Mouse (Mus musculus) natural killer cell, adult 2 months (primary cell): ENCODE measurements around the gene Tent2.

Experiments used
- DNase-seq, 2 experiments: peaks; one replicate each; pipeline ENCODE4 v3.0.0; 2022; ENCODE audit warnings: low spot score in 2 of 2

The Tent2 gene

GRCm38 (mm10) chr13:93191831-93192645 is at the start of gene Tent2:
Tent2 (minus strand) TSS chr13:93192385.
- DNase-seq, result peak; percentile 93 to 94

GRCm38 (mm10) chr13:93241180-93241579 is 49.0 kb upstream of the Tent2 start:
- DNase-seq, result no peak

GRCm38 (mm10) chr13:93239561-93239960 is 47.4 kb upstream of the Tent2 start:
- no peak for DNase-seq

- no peak for DNase-seq
Measured at GRCm38 (mm10) chr13:93239134-93239533, 46.9 kb upstream of the Tent2 start.

GRCm38 (mm10) chr13:93237677-93238398 is 45.7 kb upstream of the Tent2 start:
- DNase-seq, result peak in 1 of 2 experiments; percentile 16

- no peak for DNase-seq
Measured at GRCm38 (mm10) chr13:93234267-93235039, 42.3 kb upstream of the Tent2 start.

- DNase-seq, result no peak
Measured at GRCm38 (mm10) chr13:93232335-93232734, 40.1 kb upstream of the Tent2 start.

GRCm38 (mm10) chr13:93231016-93231415 is 38.8 kb upstream of the Tent2 start:
- no peak for DNase-seq

- DNase-seq, result no peak
Measured at GRCm38 (mm10) chr13:93211741-93212140, 19.6 kb upstream of the Tent2 start.

GRCm38 (mm10) chr13:93192646-93193026 is 451 bp upstream of the Tent2 start:
- no peak for DNase-seq

GRCm38 (mm10) chr13:93189416-93189815 is 2.8 kb downstream of the Tent2 start:
- no peak for DNase-seq

- DNase-seq, result no peak
Measured at GRCm38 (mm10) chr13:93188738-93189137, 3.4 kb downstream of the Tent2 start.

- DNase-seq, result peak in 1 of 2 experiments; percentile 44
Measured at GRCm38 (mm10) chr13:93187792-93188191, 4.4 kb downstream of the Tent2 start.

- no peak for DNase-seq
Measured at GRCm38 (mm10) chr13:93180351-93180750, 11.8 kb downstream of the Tent2 start.

GRCm38 (mm10) chr13:93179522-93179921 is 12.7 kb downstream of the Tent2 start:
- DNase-seq, result no peak

- DNase-seq, result no peak
Measured at GRCm38 (mm10) chr13:93177571-93177970, 14.6 kb downstream of the Tent2 start.

GRCm38 (mm10) chr13:93163303-93163702 is 28.9 kb downstream of the Tent2 start:
- no peak for DNase-seq

- no peak for DNase-seq
Measured at GRCm38 (mm10) chr13:93162456-93162855, 29.7 kb downstream of the Tent2 start.

- DNase-seq, result no peak
Measured at GRCm38 (mm10) chr13:93158261-93158660, 33.9 kb downstream of the Tent2 start.

- DNase-seq, result no peak
Measured at GRCm38 (mm10) chr13:93153280-93153679, 38.9 kb downstream of the Tent2 start.

- DNase-seq, result peak; percentile 49 to 61
Measured at GRCm38 (mm10) chr13:93144336-93145167, 47.6 kb downstream of the Tent2 start, which contains the start of gene Cmya5. Cmya5 (minus strand) TSS chr13:93144724.
